Mouse (Mus musculus): ENCODE results near the gene Cmah.

DNA sequence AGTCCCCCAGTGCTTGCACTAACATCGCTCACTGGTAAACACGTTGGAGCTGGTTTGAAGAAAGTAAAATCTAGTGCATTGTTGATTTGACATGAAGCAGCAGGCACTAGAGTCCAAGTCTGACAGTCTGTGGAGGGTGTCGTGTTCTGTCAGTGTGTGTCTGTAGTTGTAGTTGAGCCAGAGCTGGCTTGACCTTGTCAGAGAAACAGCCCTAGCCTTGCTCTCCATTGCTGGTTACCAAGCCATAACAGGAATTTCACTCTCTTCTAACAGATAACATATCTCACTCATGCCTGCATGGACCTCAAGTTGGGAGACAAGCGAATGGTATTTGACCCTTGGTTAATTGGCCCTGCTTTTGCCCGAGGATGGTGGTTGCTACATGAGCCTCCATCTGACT is 103.0 kb downstream of the Cmah start:
- no peak for TF ChIP-seq EP300 (IDR thresholded peaks at IDR 0.05; ENCODE audit: low read depth in 1 of 2, low read length in 2 of 2)
- TF ChIP-seq CTCF (IDR thresholded peaks at IDR 0.05 in 2 of 3, conservative IDR thresholded peaks at IDR 0.05 in 1 of 3; ENCODE audit: control insufficient read depth in 1 of 3, insufficient read depth in 1 of 3, low read depth in 2 of 3, low read length in 3 of 3, poor library complexity in 1 of 3, severe bottlenecking in 1 of 3): no peak
- TF ChIP-seq CHD1 (IDR thresholded peaks at IDR 0.05; ENCODE audit: low read depth, low read length): no peak
- no peak for TF ChIP-seq POLR2A (IDR thresholded peaks at IDR 0.05; ENCODE audit: control insufficient read depth in 1 of 2, insufficient read depth in 1 of 2, low read depth in 1 of 2, low read length in 2 of 2, poor library complexity in 1 of 2)
- TF ChIP-seq E2F4 (IDR thresholded peaks at IDR 0.05; ENCODE audit: borderline replicate concordance, low read depth, low read length): no peak
